Mouse (Mus musculus) brain, embryonic 14.5 days (tissue): ENCODE results near the gene Gm7075. TPM values are rescaled to one million over a fixed set of nuclear protein-coding genes. Genes with fewer than 3 reads are reported as not detected.

Source experiments
- DNase-seq: peaks from one replicate; pipeline ENCODE4 v3.0.0-alpha.2; 2011; ENCODE audit warnings: low read depth
- CTCF ChIP-seq: fragments of 200-500 bp; IDR thresholded peaks from 2 replicates; pipeline ENCODE4 v1.5.1; 2012; ENCODE audit warnings: inconsistent platforms, mild to moderate bottlenecking, moderate library complexity, borderline replicate concordance; ENCODE audit not compliant: insufficient read depth, insufficient read length; ENCODE audit errors: extremely low read depth
- POLR2A ChIP-seq: fragments of 200-500 bp; IDR thresholded peaks from 2 replicates; pipeline ENCODE4 v1.6.1; 2012; ENCODE audit warnings: mild to moderate bottlenecking, inconsistent platforms, borderline replicate concordance; ENCODE audit not compliant: poor library complexity, insufficient read depth, insufficient read length, severe bottlenecking; ENCODE audit errors: extremely low read depth
- polyA plus RNA-seq: library from polyadenylated mRNA; depleted of rRNA; stranded (reverse); fragments of >200 nt; gene quantifications from 2 replicates; pipeline ENCODE4 v1.2.3, GENCODE M21; 2012

Gene Gm7075
- polyA plus RNA-seq, 1 experiment: not detected

- no peak for DNase-seq
- no peak for TF ChIP-seq CTCF
- no peak for TF ChIP-seq POLR2A
These were observed 9.7 kb upstream of the Gm7075 start for GRCm38 (mm10) chr10:63431221-63431736.

- peak; percentile 98 for DNase-seq
- TF ChIP-seq CTCF (no peak), POLR2A (peak; percentile 46; the same call in 1 of the 2 replicates)
These were observed 8.3 kb upstream of the Gm7075 start, which contains the start of gene Ctnna3 for GRCm38 (mm10) chr10:63429785-63430305. TSS of gene Ctnna3 (plus strand) at chr10:63430098.

- peak; percentile 99 for DNase-seq
- TF ChIP-seq POLR2A (no peak), CTCF (no peak)
These were observed 7.8 kb upstream of the Gm7075 start for GRCm38 (mm10) chr10:63429380-63429779.

GRCm38 (mm10) chr10:63429023-63429340 is 7.4 kb upstream of the Gm7075 start:
- no peak for DNase-seq
- TF ChIP-seq CTCF: no peak
- no peak for TF ChIP-seq POLR2A

GRCm38 (mm10) chr10:63428243-63429022 is 6.8 kb upstream of the Gm7075 start:
- TF ChIP-seq POLR2A (no peak), CTCF (no peak)

GRCm38 (mm10) chr10:63427146-63427545 is 5.6 kb upstream of the Gm7075 start:
- TF ChIP-seq POLR2A (no peak), CTCF (no peak)
- DNase-seq: no peak

More at GRCm38 (mm10) chr10:63428243-63429022, 6.8 kb upstream of the Gm7075 start:
- DNase-seq: peak; percentile 68

- peak; percentile 40 for DNase-seq
- TF ChIP-seq POLR2A (no peak), CTCF (peak; percentile 25; the same call in 1 of the 2 replicates)
These were observed 2.9 kb upstream of the Gm7075 start for GRCm38 (mm10) chr10:63424475-63424814.

GRCm38 (mm10) chr10:63423591-63424474 is 2.2 kb upstream of the Gm7075 start:
- DNase-seq: no peak
- TF ChIP-seq CTCF (no peak), POLR2A (no peak)

- peak; percentile 35 for DNase-seq
- TF ChIP-seq CTCF (peak; percentile 44; the same call in 1 of the 2 replicates), POLR2A (no peak)
These were observed 1.1 kb upstream of the Gm7075 start for GRCm38 (mm10) chr10:63422736-63422992.

- TF ChIP-seq CTCF (no peak), POLR2A (no peak)
- DNase-seq: no peak
These were observed 4.5 kb downstream of the Gm7075 start for GRCm38 (mm10) chr10:63417061-63417460.

- DNase-seq: no peak
- TF ChIP-seq POLR2A: no peak
- TF ChIP-seq CTCF: no peak
These were observed 5.7 kb downstream of the Gm7075 start for GRCm38 (mm10) chr10:63415850-63416249.
